Mouse (Mus musculus): Measurements from ENCODE around the gene Sez6l2.

The Sez6l2 gene

DNA sequence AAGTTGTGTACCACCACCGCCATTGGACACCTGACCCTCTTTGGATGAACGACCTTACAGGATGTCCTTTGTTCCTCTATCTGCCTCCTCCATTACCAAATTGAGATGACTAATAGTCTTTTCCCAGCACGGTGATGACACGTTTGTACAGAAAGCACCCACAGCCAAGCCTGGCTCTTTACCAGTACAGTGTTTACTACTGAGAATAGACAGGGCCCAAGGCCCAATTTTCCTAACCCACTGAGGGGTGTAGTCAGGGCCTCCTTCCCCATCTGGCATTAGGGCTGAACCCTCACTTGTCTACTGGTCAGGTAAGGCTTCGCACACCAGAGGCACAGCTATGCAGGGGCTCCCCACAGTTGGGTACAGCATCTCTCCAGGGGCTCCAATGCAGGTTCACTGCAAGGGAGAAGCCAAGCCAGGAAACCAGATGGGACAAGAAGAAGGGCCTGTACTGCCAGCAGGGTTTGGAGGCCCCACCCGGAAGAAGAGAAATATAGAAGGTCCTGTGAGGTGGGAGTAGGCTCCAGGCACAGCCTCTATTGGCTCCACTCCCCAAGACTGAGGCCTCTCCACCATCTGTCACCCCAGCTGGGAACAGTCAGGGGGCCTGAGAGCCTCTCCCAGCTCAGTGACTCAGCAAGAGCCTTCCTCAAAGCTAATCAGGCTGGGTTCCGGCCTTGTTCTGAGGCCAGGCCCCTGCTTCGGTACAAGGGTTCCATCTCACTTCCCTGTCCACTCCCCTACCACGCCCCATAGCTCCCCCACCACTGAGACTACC lies 58.1 kb downstream of the Sez6l2 start:
- DNase-seq (ENCODE audit: low spot score in 2 of 2) = peak; percentile 55 to 71

DNA sequence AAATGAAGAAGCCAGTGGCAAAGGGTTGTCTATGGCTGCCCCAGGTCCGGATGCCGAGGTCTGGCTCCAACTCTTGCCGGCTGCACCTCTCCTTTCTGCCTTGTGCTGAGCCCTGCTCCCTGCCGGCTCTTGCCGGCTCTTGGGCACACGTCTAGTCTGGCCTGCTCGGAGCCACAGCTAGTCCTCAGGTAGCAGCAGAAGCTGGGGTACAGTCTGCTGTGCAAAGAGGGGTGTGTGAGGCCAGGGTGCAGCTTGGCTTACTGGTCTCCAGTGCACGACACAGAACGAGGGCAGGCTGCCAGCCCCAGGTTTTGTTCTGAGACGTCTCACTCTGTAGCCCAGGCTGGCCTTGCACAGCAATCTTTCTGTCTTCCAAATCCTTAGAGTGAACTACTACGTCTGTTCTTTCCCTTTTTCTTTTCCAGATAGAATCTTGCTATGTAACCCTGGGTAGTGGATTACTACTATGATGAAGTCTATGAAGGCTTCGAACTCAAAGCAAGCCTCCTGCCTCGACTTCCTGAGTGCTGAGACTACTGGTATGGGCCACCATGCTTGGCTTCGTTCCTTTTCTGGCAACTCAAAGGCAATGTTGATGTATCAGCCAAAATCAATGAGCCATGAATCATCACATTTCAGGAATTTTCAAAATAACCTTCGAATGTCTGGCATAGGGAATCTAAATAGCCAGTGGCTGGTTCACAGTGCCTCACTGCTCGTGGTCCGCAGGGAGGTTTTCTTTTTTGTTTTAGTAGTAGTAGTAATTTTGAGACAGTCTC lies 59.1 kb downstream of the Sez6l2 start:
- DNase-seq (ENCODE audit: low spot score in 2 of 2) = no peak

DNA sequence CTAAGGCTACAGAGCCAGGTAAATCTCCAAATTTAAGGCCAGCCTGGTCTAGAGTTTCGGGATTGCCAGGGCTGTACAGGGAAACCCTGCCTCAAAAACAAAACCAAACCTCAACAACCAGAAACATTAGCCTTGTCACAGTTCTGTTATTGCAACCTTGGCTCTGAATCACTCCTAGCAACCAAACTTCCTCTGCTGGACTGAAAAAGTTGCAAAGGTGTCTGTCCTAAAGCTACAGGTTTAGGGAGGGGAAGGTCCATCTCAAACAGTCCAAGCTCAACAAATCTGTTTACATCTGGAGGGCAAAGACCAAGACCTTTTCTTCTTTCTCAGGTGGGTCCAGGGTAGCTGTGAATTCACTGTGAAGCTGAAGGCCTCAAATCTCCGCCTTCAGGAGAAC lies 60.7 kb downstream of the Sez6l2 start:
- no peak for DNase-seq (ENCODE audit: low spot score in 2 of 2)

DNA sequence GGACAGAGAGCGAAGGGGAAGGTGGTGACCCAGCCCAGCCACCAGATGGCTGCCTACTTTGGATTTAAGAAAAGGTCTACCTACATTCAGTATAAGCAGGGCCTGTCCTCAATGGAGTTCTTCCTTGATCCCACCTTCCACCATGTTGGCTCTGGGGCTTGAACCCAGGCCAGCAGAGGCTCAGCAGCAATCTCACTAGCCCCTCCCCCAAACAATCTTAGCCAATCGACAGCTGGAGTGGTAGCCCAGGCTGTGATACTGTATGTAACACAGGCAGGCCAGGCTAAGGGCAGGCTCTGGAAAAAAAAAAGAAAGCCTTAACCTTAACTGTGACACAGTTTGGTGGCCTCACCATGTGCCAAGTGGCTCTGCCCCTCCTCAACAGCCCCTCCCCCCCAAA lies 61.4 kb downstream of the Sez6l2 start:
- no peak for DNase-seq (ENCODE audit: low spot score in 2 of 2)

DNA sequence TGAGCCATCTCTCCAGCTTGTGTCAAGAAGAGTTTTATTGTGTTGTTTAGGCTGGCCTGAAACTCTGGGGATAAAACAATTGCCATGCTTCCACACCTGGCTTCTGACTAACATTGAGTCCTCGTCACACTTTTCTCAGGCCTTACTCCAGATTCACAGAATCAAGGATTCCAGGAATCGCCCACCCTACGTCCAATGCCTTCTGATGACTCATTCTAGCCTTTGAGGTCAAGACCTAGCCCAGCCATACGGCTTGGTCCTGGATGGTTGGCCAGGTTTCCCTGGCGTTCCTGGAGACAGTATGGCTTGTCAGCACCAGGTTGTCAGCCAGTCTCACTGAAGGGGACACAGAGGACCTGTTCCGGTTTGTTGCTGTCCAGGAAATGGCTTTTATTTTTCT lies 62.0 kb downstream of the Sez6l2 start:
- no peak for DNase-seq (ENCODE audit: low spot score in 2 of 2)

DNA sequence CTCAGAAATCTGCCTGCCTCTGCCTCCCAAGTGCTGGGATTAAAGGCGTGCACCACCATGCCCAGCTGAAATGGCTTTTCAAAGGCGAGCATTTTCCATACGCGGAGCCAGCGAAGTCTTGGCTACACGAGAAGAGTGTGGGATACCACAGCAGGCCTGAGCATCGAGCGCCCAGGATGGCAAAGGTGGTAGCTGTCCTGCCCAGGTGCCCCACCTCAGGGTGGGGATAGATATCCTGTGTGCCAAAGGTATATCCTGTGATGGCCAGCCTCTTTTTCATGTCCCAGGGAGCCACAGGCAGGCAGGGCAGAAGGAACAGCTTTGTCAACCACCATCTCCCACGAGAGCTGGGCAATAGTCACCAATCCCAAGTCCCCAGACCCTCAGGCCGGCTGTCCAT lies 62.5 kb downstream of the Sez6l2 start:
- DNase-seq (ENCODE audit: low spot score in 2 of 2) = no peak

DNA sequence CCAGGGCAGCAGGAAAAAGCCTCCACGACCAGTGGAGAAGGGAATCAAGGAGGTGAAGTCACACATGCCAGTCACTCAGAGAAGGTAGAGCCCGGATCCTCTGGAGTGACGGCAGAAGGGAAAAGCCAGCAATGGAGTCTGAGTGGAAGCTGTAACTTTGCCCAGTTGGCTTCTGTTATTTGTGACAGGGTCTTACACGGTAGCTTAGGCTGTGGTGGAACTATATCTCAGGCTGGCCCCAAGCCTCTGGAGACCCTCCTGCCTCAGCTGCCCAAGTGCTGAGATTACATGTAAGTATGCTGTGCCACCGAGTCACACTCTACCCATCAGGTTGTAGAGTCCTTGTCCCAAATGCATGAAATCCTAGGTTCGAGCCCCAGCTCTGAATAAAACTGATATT lies 63.0 kb downstream of the Sez6l2 start:
- DNase-seq (ENCODE audit: low spot score in 2 of 2) = no peak

DNA sequence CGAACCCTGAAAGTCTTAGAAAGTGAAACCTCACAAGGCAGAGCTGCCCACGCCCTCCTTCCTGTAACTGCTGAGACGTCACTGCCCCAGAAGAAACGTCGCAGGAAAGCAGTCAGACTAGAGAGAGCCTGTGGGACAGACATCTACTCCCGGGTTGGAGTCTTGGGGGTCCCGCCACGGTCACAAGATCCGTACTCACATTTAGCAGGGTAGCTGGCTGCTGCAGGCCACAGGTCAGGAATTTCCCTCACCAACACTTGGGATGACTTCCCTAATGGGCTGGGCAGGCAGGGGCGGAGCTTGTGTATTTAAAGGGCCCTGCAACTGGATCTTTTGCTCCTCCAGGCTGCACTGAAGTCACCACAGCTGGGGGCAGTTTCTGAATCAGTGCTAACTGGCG lies 64.0 kb downstream of the Sez6l2 start, which contains the start of gene Mvp:
Gene Mvp (minus strand): TSS at position 302 of the 400 bp plus-strand sequence.
- DNase-seq (ENCODE audit: low spot score in 2 of 2) = peak; percentile 70 to 72

DNA sequence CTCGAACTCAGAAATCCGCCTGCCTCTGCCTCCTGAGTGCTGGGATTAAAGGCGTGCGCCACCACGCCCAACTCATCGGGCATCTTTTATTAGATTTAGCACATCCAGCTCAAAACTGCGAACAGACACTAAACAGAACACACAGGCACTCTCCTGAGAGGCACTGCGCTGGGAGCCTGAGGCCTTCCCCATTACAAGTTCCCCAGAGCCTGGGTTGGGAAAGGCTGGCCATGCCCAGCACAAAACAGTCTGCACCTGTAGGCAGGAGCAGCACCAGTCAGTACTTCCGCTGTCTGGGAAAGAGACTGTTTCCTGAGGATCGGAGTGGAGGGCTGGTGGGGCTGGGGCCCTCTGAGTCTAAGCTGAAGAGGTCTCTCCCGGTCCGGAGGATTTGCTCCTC lies 64.6 kb downstream of the Sez6l2 start:
- DNase-seq (ENCODE audit: low spot score in 2 of 2) = no peak

DNA sequence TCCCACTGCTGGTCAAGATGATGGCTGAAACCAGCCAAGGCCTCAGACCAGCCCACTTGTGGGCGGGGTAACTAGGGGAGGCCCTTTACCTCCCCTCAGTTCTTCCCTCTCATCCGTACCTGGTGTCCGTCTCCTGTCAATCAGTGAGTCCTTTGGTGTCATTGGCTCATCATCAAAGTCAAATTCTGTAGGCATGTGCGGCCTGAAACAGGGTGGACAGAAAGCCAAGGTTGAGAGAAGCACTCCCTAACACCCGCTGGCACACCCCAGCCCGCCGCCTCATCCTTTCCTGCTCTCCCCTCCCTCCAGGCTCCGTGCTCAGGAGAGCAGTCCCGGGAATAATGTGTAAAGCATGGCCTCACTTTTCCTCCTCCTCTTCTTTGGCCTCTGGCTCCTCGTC lies 65.7 kb downstream of the Sez6l2 start:
- no peak for DNase-seq (ENCODE audit: low spot score in 2 of 2)

DNA sequence TGATC lies 65.9 kb downstream of the Sez6l2 start, which contains the start of gene Pagr1b:
Gene Pagr1b (minus strand): TSS at position 4 of the 5 bp plus-strand sequence.
- DNase-seq (ENCODE audit: low spot score in 2 of 2) = no peak

DNA sequence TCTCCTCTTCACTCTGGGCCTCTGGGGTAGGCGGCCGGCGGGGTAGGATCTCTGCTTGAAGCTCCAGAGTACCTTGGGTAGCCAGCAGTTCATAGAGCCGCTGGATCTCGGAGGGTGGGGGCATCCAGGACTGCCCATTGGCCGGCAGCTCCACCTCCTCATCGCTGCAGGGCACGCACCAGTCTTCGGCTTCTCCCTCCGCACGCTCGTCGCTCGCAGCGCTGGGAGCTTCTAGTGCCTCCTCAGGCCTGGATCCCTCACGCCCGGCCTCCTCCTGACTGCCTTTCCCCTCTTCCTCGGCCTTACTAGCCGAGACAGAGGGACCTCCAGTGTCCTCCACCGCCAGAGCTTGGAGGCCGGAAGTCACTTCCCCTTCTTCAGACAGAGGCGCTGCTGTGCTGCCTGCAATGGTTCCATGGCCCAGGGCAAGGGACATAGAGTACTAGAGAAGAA lies 66.1 kb downstream of the Sez6l2 start:
- DNase-seq (ENCODE audit: low spot score in 2 of 2) = peak in 1 of 2 experiments; percentile 61

DNA sequence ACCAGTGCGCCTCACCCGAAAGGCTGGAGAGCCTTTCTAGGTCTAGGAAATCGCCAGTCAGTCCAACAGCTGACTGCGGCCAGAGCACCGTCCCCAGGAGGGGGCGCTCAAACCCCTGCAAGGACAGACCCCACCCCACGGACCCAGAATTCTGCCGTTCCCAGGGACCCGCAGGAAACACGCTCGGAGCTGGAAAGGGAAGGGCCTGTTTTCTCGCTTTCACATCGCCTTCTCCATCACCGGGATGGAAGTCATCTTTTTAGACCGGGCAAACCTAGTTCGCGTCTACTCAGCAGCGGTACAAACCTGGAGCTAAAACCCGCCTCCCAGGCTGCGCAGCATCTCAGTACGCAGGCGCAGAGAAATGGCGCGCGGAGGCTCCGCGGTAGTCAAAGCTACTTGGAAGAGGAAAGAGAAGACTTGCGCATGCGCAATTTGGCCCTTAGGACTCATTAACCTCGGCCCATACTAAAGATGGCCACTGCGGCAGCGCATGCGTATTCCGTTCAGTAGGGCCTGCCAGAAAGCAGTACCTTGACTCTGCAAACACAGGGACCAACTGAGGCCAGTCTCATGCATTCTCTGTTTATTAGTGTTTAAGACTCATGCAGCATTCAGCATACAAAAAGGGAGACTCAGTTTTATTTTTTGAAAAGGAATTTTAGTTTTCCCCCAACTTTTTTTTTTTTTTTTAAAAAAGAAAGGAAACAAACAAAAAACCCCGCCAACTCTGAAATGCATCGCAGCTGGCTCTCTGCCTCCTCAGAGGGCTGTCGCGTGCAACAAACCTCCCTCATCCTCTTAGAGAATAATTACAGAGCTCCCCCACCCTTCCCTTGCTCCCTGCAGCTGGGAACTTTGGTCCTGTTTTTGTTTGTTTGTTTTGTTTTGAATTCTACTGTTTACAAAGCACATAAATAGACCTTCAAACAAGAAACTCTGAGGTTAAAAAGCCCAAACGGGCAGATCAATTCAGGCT lies 66.9 kb downstream of the Sez6l2 start, which contains the start of gene Pagr1a:
Gene Pagr1a (minus strand): TSS at position 382 of the 979 bp plus-strand sequence.
- DNase-seq (ENCODE audit: low spot score in 2 of 2) = peak; percentile 91 to 96

DNA sequence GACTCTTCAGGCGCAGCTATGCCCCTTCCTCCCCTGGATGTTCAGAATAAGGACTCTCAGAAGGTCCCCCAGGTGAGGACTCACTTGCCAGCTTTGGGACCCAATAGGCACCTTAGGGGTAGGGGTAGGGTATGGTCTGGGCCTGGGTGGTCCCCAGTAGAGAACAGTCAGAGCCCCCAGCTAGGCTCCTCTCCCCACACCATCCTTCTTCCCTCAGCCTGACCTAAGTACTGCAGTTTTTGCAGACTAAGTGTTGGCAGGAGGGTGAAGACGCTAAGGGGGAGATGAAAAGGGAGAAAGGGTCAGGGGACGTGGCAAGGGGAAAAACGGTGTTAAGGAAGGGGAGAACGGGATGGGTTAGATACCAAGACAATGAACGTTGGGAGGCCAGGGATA lies 67.6 kb downstream of the Sez6l2 start:
- DNase-seq (ENCODE audit: low spot score in 2 of 2) = no peak

DNA sequence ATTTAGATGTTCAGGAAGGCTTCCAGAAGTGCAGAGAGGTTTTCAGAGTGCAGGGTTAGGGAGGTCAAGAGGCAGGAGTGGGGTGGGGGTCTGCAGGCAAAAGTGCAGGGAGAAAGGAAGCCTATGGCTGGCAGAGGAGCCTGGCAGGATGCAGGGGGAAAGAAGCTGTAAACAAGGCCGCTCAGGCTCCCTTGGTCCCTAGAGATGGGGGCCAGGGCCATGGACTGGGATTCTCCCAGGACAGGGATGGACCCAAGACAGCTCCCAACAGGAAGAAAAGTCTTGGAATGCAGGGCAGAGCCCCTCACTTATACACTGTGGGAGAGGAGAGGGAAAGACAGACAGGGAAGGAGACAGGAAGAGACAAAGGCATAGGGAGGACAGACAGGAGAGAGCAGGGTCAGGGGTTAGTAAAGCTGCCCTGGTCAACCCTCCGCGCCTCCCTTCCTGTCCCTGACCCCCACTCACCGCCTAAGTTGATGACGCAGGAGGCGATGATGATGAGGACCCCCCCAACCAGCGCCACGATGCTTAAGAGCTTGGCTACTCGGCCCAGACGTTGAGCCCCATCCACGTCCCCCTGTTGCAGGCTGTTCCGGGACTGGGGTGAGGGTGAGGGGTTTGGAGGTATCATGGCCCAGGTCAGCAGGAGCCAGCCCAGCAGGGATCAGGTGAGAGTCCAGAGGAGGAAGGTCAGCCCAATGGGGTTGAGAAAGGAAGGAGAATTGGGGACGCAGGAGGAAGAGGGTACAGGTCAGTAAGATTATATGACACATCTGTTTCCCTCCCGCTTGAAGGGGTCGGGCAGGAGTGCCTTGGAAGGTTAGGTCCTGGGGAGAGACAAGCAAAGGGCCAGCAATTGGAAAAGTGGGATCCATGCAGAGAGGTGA lies 68.3 kb downstream of the Sez6l2 start:
- DNase-seq (ENCODE audit: low spot score in 2 of 2) = no peak

DNA sequence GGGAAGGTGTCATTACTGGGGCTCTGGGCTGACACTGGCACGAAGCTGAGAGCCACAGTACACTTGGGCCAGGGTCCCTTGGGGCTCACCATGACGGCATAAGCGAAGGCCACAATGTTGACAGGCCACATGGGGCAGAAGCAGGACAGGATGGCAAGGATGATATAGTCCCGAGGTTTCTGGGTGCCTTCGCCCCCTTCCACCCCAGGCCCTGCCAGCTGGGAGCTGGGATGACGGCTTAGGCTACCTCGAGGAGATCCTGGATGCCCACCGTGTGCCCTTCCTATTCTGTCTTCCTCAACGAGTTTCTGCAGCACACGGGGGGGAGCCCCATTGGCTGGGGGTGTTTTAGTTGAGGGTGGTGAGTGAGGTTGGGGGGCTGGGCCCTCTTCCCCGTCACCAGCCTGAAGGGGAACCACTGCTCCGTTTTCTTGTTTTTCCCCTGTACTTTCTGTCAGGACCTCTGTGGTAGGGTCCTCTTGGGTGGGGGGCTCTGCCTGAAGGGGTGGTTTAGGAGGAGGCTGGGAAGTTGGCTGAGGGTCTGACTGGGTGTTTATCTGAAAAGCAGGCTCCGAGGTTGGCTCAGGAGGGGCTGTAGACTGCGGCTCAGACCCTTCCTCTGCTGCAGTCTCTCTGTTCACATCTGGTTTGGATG lies 69.1 kb downstream of the Sez6l2 start:
- DNase-seq (ENCODE audit: low spot score in 2 of 2) = no peak

DNA sequence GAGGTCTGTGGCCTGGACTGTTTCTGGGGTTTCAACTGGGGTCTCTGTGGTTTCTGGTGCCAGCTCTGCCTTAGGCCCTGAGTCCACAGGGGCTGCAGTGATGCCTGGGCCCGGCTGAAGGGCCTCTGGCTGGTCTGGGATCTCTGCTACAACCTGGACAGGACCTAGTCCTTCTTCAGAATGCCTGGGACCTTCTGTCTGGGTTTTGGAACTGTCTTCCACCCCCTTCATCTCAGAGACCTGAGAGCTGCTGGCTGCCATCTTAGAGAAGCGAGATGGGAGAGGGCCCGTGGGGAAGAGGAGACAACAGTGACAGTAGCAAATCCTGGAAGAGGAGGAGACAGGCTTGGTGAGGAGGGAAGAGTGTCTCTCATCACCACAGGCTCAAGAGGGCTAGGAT lies 69.7 kb downstream of the Sez6l2 start:
- DNase-seq (ENCODE audit: low spot score in 2 of 2) = no peak
